Mouse (Mus musculus): ENCODE measurements around the gene Smarcal1. TPM values are rescaled to one million over a fixed set of nuclear protein-coding genes. Genes with fewer than 3 reads are reported as not detected.

Gene Smarcal1
- total RNA-seq, 2 experiments from 2014 or later, result 24.2 to 26.8 TPM

GRCm38 (mm10) chr1:72587532-72587931, 4.5 kb downstream of the Smarcal1 start:
- intact Hi-C loops (cut with DNase I), result loop anchor here (10.0 kb wide), 1 partner anchor 343 kb away; no protein-coding TSS in a partner anchor
- DNase-seq, result no peak

DNA sequence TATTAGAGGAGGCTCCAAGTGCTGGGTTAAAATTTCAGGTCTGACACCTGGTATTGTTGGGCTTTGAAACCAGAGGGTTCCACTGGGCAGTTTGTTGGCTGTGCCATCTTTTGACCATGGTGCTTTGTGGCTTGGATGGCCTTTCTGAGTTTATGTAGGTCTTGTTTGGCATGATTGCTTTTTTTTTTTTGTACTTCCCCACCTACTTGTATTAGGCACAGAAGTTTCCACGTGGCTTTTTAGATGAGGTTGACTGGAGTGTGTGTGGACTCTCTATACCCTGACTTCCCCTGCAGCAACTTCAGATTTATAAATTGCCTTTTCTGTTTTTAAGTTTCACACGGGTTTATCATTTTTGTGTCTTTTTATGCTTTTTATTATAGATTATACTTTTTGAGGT, 5.7 kb downstream of the Smarcal1 start:
- intact Hi-C loops (cut with DNase I), result loop anchor here (10.0 kb wide), 1 partner anchor 344 kb away; no protein-coding TSS in a partner anchor

GRCm38 (mm10) chr1:72590636-72591035, 7.6 kb downstream of the Smarcal1 start:
- no peak for DNase-seq
- intact Hi-C loops (cut with DNase I), result no loop called here

More for the DNA sequence above, 5.7 kb downstream of the Smarcal1 start:
- no peak for DNase-seq

DNA sequence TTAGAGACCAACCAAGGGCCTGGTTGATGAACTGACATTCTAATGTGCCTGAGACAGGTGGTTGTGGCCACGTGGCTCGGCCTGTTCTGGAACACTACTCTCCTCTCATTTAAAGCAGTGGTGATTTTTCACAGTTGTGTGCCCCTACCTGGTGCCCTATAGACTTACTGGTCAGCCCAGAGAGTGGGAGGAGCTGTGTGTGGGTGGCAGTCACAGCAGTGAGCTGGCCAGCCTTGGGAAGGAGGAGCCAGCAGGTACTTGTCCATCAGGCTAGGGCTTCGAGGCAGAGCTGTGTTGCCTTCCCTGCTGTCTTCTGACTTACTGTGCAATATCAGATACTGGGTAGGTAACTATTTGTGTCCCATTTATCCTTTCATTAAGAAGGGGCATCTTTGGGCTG, 9.3 kb downstream of the Smarcal1 start:
- intact Hi-C loops (cut with DNase I), result no loop called here

DNA sequence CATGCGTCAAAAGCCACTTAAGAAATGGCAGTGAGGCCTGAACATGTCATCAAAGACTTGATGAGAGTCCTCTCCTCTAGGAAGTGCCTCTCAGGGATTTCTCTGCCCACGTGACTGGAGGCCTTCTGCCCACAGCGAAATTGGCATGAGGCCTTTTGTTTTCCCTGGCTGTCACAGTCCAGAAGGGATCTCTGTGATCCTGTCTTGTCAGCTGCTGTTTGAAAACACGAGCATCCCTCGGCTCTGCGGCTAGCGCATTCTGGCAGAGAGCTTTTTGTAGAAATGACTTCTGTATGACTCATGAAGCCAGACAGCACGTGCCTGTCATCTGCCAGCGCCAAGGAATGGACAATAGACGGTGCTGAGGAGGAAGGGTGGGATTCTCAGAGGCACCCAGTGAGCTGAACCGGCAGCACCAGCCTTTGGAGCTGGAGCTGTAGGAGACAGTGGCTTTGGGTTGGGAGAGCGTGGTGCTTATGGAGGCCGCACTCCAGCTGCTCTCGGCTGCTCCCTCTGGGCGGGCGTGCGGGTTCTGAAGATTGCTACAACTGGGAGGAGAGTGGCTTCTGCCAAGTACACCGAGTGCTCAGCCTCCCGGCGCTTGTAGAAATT, 10.4 kb downstream of the Smarcal1 start:
- DNase-seq, result peak; percentile 58 to 76
- intact Hi-C loops (cut with DNase I), result no loop called here

More for the DNA sequence above, 9.3 kb downstream of the Smarcal1 start:
- no peak for DNase-seq

DNA sequence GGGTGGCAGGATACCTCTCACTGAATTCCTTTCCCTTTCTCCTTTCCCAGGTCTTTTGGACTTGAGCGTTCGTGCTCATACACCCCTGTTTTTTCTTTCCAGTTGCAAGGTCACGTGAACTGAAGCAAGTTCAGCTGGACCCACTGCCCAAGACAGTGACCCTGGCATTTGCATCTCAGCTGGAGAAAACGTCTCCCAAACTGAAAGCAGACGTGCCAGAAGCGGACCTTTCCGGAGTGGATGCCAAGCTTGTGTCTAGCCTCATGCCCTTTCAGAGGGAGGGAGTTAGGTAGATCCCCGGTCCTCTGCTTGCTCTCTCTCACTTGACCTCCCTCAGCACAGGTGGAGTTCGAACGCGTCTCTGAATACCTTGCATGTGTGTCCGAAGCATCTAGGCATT, 12.6 kb downstream of the Smarcal1 start:
- intact Hi-C loops (cut with DNase I), result no loop called here
- DNase-seq, result no peak

GRCm38 (mm10) chr1:72596231-72596630, 13.2 kb downstream of the Smarcal1 start:
- no peak for DNase-seq
- intact Hi-C loops (cut with DNase I), result no loop called here

GRCm38 (mm10) chr1:72599146-72600101, 16.4 kb downstream of the Smarcal1 start:
- intact Hi-C loops (cut with DNase I), result no loop called here
- peak; percentile 62 for DNase-seq

DNA sequence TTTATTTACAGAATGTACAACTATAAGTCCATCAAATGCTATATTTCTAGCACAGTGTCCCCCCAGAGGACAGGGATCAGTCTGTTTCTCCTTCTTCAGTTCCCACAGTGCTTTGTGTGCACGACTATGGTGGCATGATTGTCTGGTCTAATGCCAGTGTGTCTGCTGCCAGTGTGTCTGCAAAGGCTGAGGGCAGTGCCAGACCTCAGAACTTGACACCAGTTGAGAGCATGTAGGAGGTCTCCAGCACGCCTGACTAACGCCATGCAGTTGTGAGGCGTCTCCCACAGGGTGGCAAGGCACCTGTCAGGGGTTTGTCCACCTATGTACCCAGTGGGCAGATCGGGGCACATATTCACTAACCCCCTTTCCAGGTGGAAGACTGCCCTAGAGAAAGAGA, 17.7 kb downstream of the Smarcal1 start:
- intact Hi-C loops (cut with DNase I), result no loop called here
- DNase-seq, result no peak

DNA sequence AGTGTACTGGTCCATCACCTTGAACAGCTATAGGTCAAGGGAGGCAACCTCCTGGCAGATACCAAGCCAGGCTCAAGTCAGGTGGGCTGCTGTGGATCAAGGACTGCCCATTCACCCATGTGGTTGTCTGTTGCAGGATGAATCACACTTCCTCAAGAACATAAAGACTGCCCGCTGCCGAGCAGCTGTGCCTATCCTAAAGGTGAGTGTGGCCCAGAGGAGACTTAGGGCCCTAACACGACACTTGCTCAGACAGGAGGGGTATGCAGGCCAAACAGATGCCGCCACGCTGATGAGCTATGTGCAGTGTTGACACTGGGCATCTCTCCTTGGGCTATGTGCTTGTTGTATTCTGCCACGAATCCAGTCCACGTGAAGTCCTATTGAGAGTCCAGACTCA, 18.2 kb downstream of the Smarcal1 start:
- intact Hi-C loops (cut with DNase I), result no loop called here
- DNase-seq, result no peak

DNA sequence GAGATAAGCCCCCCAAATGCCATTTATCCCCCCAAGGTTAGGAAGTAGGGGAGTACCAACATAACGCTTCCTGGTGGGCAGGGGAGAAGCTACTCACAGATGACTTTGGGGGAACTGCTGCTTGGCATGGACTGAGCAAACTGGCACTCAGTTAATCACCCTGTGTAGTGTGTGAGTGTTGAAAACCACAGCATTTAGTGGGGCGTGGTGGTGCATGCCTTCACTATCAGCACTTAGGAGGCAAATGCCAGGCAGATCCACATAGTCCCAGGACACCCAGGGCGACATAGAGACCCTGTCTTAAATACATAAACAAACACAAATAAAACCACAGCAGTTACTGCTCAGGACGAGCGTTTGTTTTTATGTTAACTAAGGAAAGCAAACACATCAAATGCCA, 19.1 kb downstream of the Smarcal1 start:
- DNase-seq, result no peak
- intact Hi-C loops (cut with DNase I), result no loop called here

DNA sequence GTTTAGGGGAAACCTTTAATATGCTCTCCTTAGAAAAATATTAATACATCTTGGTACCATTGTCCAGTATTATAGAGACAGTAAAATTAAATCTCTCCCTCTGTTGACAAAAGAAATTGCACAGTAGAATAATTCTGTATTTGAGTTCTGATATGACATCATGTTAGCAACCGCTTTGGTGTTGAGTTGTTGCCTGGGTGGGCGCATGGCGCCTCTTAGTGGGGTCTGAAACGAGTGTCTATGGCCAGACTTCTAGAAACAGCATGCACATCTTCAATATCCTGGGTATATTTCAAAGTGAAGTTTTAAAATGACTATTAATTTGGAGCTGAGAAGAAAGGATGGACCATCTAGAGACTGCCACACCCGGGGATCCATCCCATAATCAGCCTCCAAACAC, 19.8 kb downstream of the Smarcal1 start:
- no peak for DNase-seq
- intact Hi-C loops (cut with DNase I), result no loop called here

DNA sequence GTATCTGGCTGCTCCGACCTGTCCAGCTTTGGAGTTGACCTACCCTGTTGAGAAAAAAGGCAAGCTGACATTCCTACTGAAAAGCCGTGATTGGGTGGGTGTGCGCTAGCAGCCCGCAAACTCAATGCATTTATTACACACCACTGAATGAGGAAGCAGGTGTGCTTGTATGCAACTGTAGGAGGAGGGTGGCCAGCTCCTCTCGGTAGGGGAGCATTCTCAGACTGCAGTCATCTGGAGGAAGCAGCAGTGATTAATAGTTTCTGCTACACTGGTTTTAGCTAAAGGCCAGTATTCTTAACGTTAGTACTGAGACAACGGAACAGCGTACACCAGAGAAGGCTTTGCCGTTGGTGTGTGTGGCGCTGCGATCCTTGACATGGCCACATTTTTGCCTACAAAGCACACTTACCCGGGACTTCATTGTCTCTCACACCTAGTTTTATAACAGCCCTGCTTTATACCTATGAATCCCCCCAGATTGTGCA, 23.2 kb downstream of the Smarcal1 start:
- intact Hi-C loops (cut with DNase I), result no loop called here
- DNase-seq, result no peak

GRCm38 (mm10) chr1:72609129-72609528, 26.1 kb downstream of the Smarcal1 start:
- intact Hi-C loops (cut with DNase I), result no loop called here
- DNase-seq, result no peak

- no peak for DNase-seq
- intact Hi-C loops (cut with DNase I), result no loop called here
Observed at GRCm38 (mm10) chr1:72609887-72610877, 27.1 kb downstream of the Smarcal1 start.

- intact Hi-C loops (cut with DNase I), result no loop called here
- DNase-seq, result no peak
Observed at GRCm38 (mm10) chr1:72612172-72612571, 29.1 kb downstream of the Smarcal1 start.

GRCm38 (mm10) chr1:72635221-72635620, 52.2 kb downstream of the Smarcal1 start:
- intact Hi-C loops (cut with DNase I), result no loop called here
- no peak for DNase-seq

DNA sequence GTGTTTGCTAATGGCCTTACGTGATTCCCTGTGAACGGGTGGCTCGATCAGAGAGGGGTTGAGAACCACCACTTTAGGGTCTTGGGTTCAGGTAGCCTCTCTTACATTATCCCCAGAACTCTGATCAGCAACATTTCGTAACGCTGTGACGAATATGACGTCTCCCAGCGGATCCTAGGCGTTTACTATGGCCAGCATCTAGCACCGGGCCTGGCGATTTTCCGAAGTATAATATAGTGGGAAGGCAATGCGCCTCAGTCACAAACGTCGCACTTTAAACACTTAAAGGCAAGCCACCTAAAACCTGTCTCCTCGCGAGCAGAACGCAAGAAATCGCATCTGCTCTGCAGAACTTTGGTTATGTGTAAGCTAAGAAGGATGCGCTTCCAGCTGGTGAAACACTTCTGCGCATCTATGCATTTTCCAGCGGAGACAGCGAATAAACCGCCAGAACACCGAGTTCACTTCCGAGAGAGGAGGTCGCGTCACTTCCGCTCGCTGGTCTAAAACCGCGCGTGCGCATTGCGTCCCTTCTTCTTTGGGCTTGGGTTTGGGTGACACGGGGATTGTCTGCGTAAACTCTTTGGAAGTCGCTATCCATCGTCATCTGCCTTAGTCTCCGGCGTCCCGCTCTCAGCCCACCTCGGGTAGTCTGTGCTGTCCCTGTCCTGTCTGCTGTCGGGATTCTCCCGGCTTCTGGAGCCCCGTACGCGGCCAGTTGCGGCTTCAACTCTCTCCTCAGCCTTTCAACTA, 57.8 kb downstream of the Smarcal1 start:
- intact Hi-C loops (cut with DNase I), result no loop called here
- DNase-seq, result peak; percentile 13 to 27

- DNase-seq, result no peak
Observed at GRCm38 (mm10) chr1:72673070-72673469, 90.0 kb downstream of the Smarcal1 start.

More at GRCm38 (mm10) chr1:72673070-72673469, 90.0 kb downstream of the Smarcal1 start:
- intact Hi-C loops (cut with DNase I), result no loop called here

Measured in heart, postnatal 36 days (tissue).